Mouse (Mus musculus) cortical plate, adult 2 months (tissue): ENCODE results near the gene Ehd1.

ENCODE experiments used
- CTCF ChIP-seq: fragments of 200-500 bp; IDR thresholded peaks from 2 replicates; pipeline ENCODE4 v1.5.1; 2011; ENCODE audit warnings: mild to moderate bottlenecking, control low read depth, low read length; ENCODE audit not compliant: insufficient read depth; ENCODE audit errors: extremely low read depth
- POLR2A ChIP-seq: fragments of 200-500 bp; IDR thresholded peaks from 2 replicates; pipeline ENCODE4 v1.6.1; 2011; ENCODE audit warnings: mild to moderate bottlenecking, low read length, control low read depth; ENCODE audit not compliant: insufficient read depth; ENCODE audit errors: extremely low read depth

DNA sequence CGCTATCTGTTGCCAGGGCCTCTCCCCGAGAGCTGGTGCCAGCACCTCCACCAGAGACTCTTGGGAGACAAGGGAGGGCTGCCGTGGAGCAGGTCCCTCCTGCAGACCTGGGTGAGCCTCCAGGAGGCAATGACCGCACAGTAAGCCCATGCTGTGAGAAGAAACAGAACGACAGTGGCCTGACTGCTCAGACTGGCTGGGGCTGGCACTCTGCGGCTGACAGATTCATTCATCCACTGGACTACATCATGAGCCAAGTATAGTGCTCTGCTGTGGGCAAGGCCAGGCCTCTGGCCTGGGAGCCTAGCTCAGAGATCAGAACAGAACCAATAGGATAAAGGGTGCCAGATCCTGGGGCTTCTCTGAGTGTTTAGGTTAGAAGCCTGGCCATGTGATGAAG lies 27.3 kb downstream of the Ehd1 start:
- no peak for TF ChIP-seq CTCF
- no peak for TF ChIP-seq POLR2A
